Mouse (Mus musculus): ENCODE results near the gene Set. TPM values are rescaled to one million over a fixed set of nuclear protein-coding genes. Genes with fewer than 3 reads are reported as not detected.

Gene Set
- polyA plus RNA-seq (2015; fragmentation: Nextera tagmentation; extraction: Ambion mirVana), result 400 TPM in 2 replicates

DNA sequence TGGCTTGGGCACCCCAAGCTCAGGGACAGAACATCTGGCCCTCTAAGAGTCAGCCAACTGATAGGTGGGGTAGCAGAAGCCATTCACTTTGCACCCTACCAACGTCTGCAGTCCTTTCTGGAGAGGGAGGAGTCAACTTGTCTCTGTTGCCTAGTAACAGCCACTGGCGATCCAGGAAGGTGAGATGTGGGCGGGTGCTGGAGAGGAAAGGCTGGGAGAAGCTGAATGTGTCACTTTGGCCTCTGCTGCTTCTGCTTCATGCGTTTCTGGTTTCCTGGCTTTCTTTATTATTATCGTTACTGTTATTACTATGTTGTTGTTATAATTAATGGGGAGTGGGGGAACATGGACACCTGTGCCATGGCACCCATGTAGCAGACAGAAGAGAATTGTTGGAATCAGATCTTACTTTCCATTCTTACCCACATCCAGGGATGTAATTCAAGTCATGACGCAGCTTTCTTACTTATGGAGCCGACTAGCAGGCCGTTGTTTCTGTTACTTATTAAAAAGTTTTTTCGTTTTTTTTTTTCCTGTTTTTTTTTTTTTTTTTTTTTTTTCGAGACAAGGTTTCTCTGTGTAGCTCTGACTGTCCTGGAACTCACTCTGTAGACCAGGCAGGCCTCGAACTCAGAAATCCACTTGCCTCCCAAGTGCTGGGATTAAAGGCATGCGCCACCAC, at the start of gene Set:
Gene Set, plus strand, starts transcription at position 156 of the 682 bp plus-strand sequence.
- H3K4me3 ChIP-seq, result no peak within 1 kb of the TSS
- no peak within 1 kb of the TSS for H3K27ac ChIP-seq
- H3K27me3 ChIP-seq, result peaks cover 12% of the 10 kb centered on the region; the same call in 1 of the 2 replicates
- peaks cover 19% of the 10 kb centered on the region for H3K4me1 ChIP-seq (replicated peaks)
- no peaks in the 10 kb centered on the region for H3K9me3 ChIP-seq
- H3K9ac ChIP-seq, result no peak within 1 kb of the TSS
- H3K4me2 ChIP-seq, result no peak within 1 kb of the TSS
- H3K36me3 ChIP-seq, result no peaks in the 10 kb centered on the region
- no peak for ATAC-seq (ENCODE audit: low FRiP score)
- WGBS, result 50% methylated on average over 12 of the region's 12 CpGs

DNA sequence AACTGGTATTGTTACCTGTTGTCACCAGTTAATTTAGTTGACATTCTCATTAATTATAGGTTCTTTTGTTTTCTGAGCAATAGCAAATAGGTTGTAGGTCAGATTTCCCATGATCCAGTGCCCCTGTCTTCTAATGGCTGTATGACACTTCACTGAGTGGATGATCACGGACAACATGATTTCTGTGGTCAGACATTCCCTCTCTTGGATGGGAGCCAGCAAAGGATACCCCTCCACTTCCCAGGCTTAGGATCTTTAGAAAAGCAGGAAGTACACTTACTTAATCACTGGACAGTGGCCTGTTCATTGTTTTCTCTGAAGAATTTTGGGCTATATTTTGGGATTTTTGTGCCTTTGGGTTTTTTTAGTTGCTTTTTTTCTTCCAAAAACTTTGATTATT, 48.1 kb upstream of the Set start:
- Histone ChIP-seq H3K27me3 (no peaks in the 10 kb centered on the region), H3K9me3 (no peaks in the 10 kb centered on the region), H3K36me3 (peaks cover 98% of the 10 kb centered on the region), H3K9ac (no peak overlapping the region), H3K4me3 (no peak overlapping the region), H3K27ac (no peak overlapping the region), H3K4me2 (no peak overlapping the region), H3K4me1 (replicated peaks) (no peaks in the 10 kb centered on the region)
- no peak for ATAC-seq (ENCODE audit: low FRiP score)
- WGBS, result 74% methylated on average over 1 of the region's 1 CpGs

DNA sequence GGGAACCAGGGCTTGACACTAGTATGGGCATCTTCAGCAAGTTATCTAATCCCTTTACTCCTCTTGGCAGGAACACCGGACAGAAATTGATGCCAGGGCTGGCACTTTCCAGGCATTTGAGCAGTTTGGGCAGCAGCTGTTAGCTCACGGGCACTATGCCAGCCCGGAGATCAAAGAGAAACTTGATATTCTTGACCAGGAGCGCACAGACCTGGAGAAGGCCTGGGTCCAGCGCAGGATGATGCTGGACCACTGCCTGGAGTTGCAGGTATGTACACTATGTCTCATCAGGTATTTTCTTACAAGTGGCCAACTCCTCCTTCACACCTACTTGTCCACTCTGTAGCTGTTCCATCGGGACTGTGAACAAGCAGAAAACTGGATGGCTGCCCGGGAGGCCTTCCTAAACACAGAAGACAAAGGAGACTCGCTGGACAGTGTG, 46.3 kb upstream of the Set start:
- H3K9ac ChIP-seq, result no peak overlapping the region
- H3K4me3 ChIP-seq, result no peak overlapping the region
- no peak overlapping the region for H3K27ac ChIP-seq
- no peaks in the 10 kb centered on the region for H3K9me3 ChIP-seq
- WGBS, result 90% methylated on average over 8 of the region's 8 CpGs
- no peaks in the 10 kb centered on the region for H3K27me3 ChIP-seq
- H3K36me3 ChIP-seq, result peaks cover 99% of the 10 kb centered on the region
- no peaks in the 10 kb centered on the region for H3K4me1 ChIP-seq (replicated peaks)
- ATAC-seq (ENCODE audit: low FRiP score), result no peak
- no peak overlapping the region for H3K4me2 ChIP-seq

DNA sequence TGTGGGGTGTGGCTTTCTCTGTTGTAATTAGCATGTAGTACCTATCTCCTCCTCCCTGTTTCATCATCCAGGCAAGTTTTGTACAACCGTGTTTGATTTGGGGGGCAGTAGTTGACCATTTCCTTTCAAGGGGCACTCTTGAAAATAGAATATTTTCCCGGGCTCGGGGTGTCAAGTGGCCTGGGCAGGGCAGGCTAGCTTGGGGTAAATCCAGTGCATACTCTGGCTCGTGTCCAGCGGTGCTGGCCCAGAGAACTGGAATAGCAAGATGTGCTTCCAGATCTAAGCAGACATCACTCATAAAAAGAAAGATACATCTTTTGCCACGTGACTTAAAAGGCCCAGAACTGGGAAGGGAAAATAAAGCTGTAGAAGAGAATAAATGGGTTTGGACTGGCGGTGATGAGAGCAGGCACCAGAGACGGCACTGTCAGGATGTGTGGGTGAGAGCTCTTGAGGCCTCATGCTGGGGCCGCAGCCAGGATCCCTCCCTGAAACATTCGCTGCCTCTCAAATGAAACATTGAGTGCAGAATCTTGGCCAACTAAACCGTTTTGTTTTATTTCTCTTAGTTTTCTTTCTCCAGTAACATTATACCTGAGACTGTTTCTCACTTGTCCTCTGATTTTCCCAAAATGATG, 42.7 kb upstream of the Set start:
- Histone ChIP-seq H3K9ac (no peak overlapping the region), H3K4me3 (no peak overlapping the region), H3K9me3 (no peaks in the 10 kb centered on the region), H3K4me2 (no peak overlapping the region), H3K27me3 (no peaks in the 10 kb centered on the region), H3K27ac (no peak overlapping the region), H3K4me1 (replicated peaks) (no peaks in the 10 kb centered on the region), H3K36me3 (peaks cover 99% of the 10 kb centered on the region)
- ATAC-seq (ENCODE audit: low FRiP score), result no peak
- 95% methylated on average over 11 of the region's 11 CpGs for WGBS

DNA sequence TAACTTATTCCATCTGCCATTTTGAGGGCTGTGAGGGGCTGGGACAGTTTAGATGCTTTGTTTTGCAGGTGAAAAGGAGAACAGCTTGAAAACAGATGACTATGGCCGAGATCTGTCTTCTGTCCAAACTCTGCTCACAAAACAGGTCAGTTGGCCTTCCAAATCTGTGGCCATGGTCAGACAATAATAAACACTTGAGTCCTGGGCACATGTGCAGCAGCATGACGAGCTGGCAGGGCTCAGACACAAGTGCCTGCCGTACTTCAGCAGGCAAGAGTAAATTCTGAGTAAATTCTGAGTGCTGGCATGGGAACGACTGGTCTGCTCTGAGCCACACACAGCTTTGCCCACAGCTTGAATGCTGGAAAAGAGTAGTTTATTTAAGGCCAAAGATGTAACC, 31.7 kb upstream of the Set start:
- Histone ChIP-seq H3K27me3 (no peaks in the 10 kb centered on the region), H3K4me3 (no peak overlapping the region), H3K4me2 (no peak overlapping the region), H3K27ac (no peak overlapping the region), H3K36me3 (peaks cover 100% of the 10 kb centered on the region), H3K9me3 (no peaks in the 10 kb centered on the region), H3K9ac (no peak overlapping the region), H3K4me1 (replicated peaks) (no peaks in the 10 kb centered on the region)
- ATAC-seq (ENCODE audit: low FRiP score), result no peak
- 92% methylated on average over 4 of the region's 4 CpGs for WGBS

DNA sequence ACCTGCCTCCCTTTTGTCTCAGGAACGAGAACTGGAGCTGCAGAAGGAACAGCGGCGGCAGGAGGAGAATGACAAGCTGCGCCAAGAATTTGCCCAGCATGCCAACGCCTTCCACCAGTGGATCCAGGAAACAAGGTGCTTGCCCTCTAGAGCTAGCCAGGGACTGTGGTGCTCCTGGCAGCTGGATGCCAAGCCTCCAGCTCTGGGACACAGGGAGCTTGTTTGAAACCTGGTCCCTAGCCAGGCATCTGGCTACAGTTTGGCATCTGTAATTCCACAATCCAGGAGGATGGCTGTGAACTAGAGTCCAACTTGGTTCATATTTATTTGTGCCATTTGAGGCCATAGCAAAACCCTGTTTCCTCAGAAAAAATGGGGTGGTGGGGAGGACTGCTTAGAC, 30.2 kb upstream of the Set start:
- H3K4me1 ChIP-seq (replicated peaks), result no peaks in the 10 kb centered on the region
- no peak for ATAC-seq (ENCODE audit: low FRiP score)
- H3K4me3 ChIP-seq, result no peak overlapping the region
- no peak overlapping the region for H3K9ac ChIP-seq
- no peak overlapping the region for H3K4me2 ChIP-seq
- H3K27ac ChIP-seq, result no peak overlapping the region
- 97% methylated on average over 5 of the region's 5 CpGs for whole genome bisulfite sequencing
- no peaks in the 10 kb centered on the region for H3K9me3 ChIP-seq
- H3K27me3 ChIP-seq, result no peaks in the 10 kb centered on the region
- peaks cover 100% of the 10 kb centered on the region for H3K36me3 ChIP-seq

DNA sequence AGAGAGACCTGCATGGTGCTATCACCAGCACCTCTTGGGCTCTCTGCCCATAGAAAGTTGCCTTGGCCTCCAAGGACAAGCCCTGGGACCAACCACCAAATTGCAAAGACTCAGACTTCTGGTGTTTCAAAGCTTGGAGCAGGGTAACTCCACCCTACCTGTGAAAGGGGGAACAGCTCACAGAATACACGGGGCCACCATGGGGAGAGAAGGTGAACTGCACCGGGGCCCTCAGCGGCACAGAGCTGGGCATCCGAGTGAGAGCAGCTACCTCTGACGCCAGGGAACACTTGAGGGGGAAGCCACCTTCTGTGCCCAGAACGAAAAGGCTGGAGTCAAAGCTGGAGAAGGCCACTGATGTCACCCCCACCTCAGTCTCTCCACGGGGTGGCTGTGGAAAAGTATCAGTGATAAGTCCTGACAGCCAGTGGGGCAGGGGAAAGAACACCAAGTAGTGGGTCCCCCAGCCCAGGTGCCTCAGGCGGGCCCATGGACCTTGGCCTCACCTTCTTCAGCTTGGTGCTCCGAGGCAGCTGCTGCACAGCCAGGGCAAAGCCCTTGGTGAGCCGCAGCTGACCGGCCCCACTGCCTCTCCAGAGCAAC, 24.8 kb upstream of the Set start:
- Histone ChIP-seq H3K36me3 (peaks cover 95% of the 10 kb centered on the region), H3K9me3 (no peaks in the 10 kb centered on the region), H3K9ac (no peak overlapping the region), H3K27ac (no peak overlapping the region), H3K27me3 (no peaks in the 10 kb centered on the region), H3K4me1 (replicated peaks) (no peaks in the 10 kb centered on the region), H3K4me2 (no peak overlapping the region), H3K4me3 (no peak overlapping the region)
- 57% methylated on average over 11 of the region's 11 CpGs for WGBS
- ATAC-seq (ENCODE audit: low FRiP score), result no peak

DNA sequence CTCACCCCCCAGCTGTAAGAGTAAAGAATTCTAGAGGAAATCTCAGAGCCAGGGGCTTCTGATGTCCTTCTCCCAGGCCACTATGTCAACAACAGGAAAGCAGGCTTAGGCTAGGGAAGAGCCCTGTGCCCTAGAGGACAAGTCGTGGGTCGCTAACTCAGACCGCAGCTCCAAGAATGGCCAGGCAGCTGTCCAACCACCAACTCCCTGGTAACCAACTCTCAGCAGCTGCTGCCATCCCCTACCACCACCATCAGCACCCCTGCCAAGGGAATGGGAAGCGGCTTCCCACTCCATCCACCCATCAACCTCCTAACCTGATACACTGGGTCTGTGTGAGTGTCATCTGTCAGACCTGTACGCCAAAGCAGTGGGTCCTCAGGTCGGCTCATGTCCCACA, 24.2 kb upstream of the Set start:
- no peak overlapping the region for H3K4me2 ChIP-seq
- 85% methylated on average over 4 of the region's 6 CpGs for WGBS
- no peak for ATAC-seq (ENCODE audit: low FRiP score)
- no peaks in the 10 kb centered on the region for H3K9me3 ChIP-seq
- H3K9ac ChIP-seq, result no peak overlapping the region
- H3K27ac ChIP-seq, result no peak overlapping the region; the same call in 1 of the 2 replicates
- peaks cover 95% of the 10 kb centered on the region for H3K36me3 ChIP-seq
- no peaks in the 10 kb centered on the region for H3K27me3 ChIP-seq
- no peaks in the 10 kb centered on the region for H3K4me1 ChIP-seq (replicated peaks)
- no peak overlapping the region for H3K4me3 ChIP-seq

DNA sequence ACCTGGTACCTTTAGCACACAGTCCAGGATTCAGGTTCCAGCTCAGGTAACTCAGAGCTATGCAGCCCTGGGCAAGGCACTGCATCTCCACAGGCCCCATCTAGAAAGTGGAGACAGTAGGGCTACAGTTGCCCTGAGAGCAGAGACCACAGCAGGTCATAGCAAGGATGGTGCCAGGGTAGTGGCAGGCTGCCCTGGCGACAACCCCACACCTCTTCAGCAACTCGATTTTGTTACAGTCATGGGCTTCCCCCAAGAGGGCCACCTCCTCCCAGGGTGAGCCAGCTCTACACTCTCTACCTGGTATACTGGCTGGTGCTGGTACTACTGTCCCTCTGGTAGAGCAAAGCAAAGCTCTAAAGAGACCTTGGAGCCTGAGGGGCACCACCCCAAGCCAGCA, 19.4 kb upstream of the Set start:
- Histone ChIP-seq H3K4me1 (replicated peaks) (peaks cover 7% of the 10 kb centered on the region; the same call in 1 of the 2 replicates), H3K36me3 (peaks cover 66% of the 10 kb centered on the region), H3K4me3 (no peak overlapping the region), H3K4me2 (no peak overlapping the region), H3K9ac (no peak overlapping the region), H3K9me3 (no peaks in the 10 kb centered on the region), H3K27ac (no peak overlapping the region), H3K27me3 (no peaks in the 10 kb centered on the region)
- no peak for ATAC-seq (ENCODE audit: low FRiP score)
- WGBS, result 83% methylated on average over 2 of the region's 2 CpGs

DNA sequence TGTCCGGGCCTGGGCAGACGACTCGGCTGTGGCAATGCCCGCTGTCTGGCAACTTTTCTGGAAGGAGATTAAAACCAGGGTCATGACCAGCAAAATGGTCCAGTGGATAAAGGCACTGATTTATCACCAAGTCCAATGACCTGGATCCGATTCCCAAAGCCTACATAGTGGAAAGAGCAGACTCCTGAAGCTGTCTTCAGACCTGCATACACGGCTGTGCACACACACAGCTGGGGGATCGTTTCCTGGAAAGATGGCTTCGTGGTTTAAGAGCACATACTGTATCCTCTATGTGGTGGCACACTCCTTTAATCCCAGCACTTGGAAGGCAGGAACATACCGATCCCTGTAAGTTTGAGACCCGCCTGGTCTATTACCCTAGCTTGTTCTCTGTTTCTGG, 18.8 kb upstream of the Set start:
- no peak overlapping the region for H3K4me2 ChIP-seq
- H3K4me3 ChIP-seq, result no peak overlapping the region
- no peaks in the 10 kb centered on the region for H3K27me3 ChIP-seq
- 92% methylated on average over 10 of the region's 10 CpGs for WGBS
- H3K4me1 ChIP-seq (replicated peaks), result peaks cover 7% of the 10 kb centered on the region; the same call in 1 of the 2 replicates
- no peak for ATAC-seq (ENCODE audit: low FRiP score)
- H3K27ac ChIP-seq, result no peak overlapping the region
- H3K36me3 ChIP-seq, result peaks cover 60% of the 10 kb centered on the region
- H3K9me3 ChIP-seq, result no peaks in the 10 kb centered on the region
- H3K9ac ChIP-seq, result no peak overlapping the region

DNA sequence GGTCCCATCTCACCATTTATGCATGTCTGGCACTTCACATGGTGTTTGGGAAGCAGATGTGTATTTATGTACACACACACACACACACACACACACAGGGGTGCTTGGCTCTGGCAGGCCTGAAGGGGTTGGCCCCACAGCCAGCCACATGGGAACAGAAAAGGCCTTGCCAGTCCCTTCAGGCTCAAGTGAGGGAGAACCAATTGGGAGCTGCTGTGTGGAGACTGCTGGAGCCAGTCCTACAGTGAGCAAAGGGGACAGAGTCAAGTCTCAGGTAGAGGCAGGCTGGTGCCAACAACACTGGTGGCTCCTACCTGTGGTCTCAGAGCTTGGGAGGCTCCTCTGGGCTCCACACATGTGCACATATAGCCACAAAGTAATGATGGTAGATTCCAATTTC, 17.5 kb upstream of the Set start:
- peaks cover 7% of the 10 kb centered on the region; the same call in 1 of the 2 replicates for H3K4me1 ChIP-seq (replicated peaks)
- no peak for ATAC-seq (ENCODE audit: low FRiP score)
- H3K9ac ChIP-seq, result no peak overlapping the region
- H3K4me3 ChIP-seq, result no peak overlapping the region
- no peak overlapping the region for H3K4me2 ChIP-seq
- H3K9me3 ChIP-seq, result no peaks in the 10 kb centered on the region
- no peak overlapping the region for H3K27ac ChIP-seq
- no peaks in the 10 kb centered on the region for H3K27me3 ChIP-seq
- H3K36me3 ChIP-seq, result peaks cover 52% of the 10 kb centered on the region

DNA sequence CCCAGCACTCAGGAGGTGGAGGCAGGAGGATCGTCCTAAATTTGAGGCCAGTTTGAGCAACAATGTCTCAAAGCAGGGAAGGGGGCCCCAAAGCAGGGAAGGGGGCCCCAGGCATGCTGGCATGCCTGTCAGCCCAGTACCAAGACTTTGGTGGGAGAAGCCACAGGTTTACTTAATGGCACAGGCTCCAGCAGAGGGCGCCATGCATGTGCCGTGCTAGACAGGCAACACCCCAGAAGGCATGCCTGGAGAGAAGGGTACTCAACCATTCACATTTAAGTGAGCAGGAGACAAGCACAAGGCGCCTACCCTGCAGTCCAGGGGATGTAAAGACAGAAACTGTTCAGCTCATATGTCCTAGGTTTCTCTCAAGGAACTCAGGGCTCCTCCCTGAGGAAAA, 14.7 kb upstream of the Set start:
- peaks cover 39% of the 10 kb centered on the region for H3K36me3 ChIP-seq

DNA sequence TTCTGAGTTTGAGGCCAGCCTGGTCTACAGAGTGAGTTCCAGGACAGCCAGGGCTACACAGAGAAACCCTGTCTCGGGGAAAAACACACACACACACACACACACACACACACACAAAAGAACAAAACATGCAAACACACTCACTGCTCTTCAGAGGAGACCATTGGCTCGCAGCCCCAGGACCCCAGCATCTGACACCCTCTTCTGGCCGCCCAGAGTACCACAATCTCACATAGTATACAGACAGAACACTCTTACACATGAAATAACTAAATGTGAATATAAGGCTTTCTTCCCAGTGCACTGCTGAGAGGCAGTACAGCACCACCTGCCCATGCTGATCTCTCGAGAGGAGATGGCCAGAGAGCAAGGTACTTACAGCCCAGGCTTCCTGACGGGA, 12.6 kb upstream of the Set start:
- Histone ChIP-seq H3K36me3 (peaks cover 20% of the 10 kb centered on the region), H3K27ac (no peak overlapping the region), H3K9ac (no peak overlapping the region), H3K9me3 (no peaks in the 10 kb centered on the region), H3K27me3 (no peaks in the 10 kb centered on the region), H3K4me1 (replicated peaks) (peaks cover 22% of the 10 kb centered on the region), H3K4me3 (no peak overlapping the region), H3K4me2 (no peak overlapping the region)
- 89% methylated on average over 5 of the region's 5 CpGs for WGBS
- no peak for ATAC-seq (ENCODE audit: low FRiP score)

More for the DNA sequence above, 14.7 kb upstream of the Set start:
- H3K27me3 ChIP-seq, result no peaks in the 10 kb centered on the region
- no peak overlapping the region for H3K4me2 ChIP-seq
- WGBS, result 8% methylated on average over 4 of the region's 4 CpGs
- peaks cover 12% of the 10 kb centered on the region for H3K4me1 ChIP-seq (replicated peaks)
- H3K4me3 ChIP-seq, result no peak overlapping the region
- no peaks in the 10 kb centered on the region for H3K9me3 ChIP-seq
- no peak for ATAC-seq (ENCODE audit: low FRiP score)
- no peak overlapping the region for H3K27ac ChIP-seq
- H3K9ac ChIP-seq, result no peak overlapping the region
